Mouse (Mus musculus) bone marrow, adult 2 months (tissue): ENCODE measurements around the gene Fto.

ENCODE experiments used
- CTCF ChIP-seq: fragments of 200-500 bp; IDR thresholded peaks from 2 replicates; pipeline ENCODE4 v1.5.1; 2011; ENCODE audit warnings: low read length, control low read depth; ENCODE audit not compliant: control insufficient read depth, insufficient read depth
- POLR2A ChIP-seq: fragments of 200-500 bp; IDR thresholded peaks from 2 replicates; pipeline ENCODE4 v1.6.1; 2011; ENCODE audit warnings: low read depth, mild to moderate bottlenecking, control low read depth, low read length, borderline replicate concordance; ENCODE audit not compliant: control insufficient read depth

- TF ChIP-seq CTCF = no peak
- TF ChIP-seq POLR2A = no peak
Observed at GRCm38 (mm10) chr8:91323511-91323910, 10.2 kb downstream of the Fto start.
